Mouse (Mus musculus): ENCODE results near the gene Scarb1.
"Not testable (repeated sequence)": the region's sequence is repeated elsewhere in the genome, so short reads cannot be mapped to it uniquely, and the experiment has no call there.

Gene Scarb1

GRCm38 (mm10) chr5:125340547-125341262 is at the start of gene Scarb1:
Gene Scarb1, minus strand, starts transcription at chr5:125341094.
- in situ Hi-C loops (cut with MboI, MseI) = loop anchor here (5.0 kb wide), 1 partner anchor 708 kb away; no protein-coding TSS in a partner anchor

GRCm38 (mm10) chr5:125389579-125390441 is 48.9 kb upstream of the Scarb1 start, which contains the start of gene Ubc:
Gene Ubc, minus strand, starts transcription at chr5:125390202.
- in situ Hi-C loops (cut with MboI, MseI) = no loop called here

GRCm38 (mm10) chr5:125389131-125389578 is 48.3 kb upstream of the Scarb1 start, which contains the start of gene Gm10382:
Gene Gm10382, plus strand, starts transcription at chr5:125389322.
- in situ Hi-C loops (cut with MboI, MseI) = no loop called here

GRCm38 (mm10) chr5:125388358-125389092 is 47.6 kb upstream of the Scarb1 start:
- in situ Hi-C loops (cut with MboI, MseI) = no loop called here

- in situ Hi-C loops (cut with MboI, MseI) = not testable (repeated sequence)
These were observed 46.4 kb upstream of the Scarb1 start for GRCm38 (mm10) chr5:125387295-125387694.

GRCm38 (mm10) chr5:125385215-125385940 is 44.5 kb upstream of the Scarb1 start:
- in situ Hi-C loops (cut with MboI, MseI) = no loop called here

GRCm38 (mm10) chr5:125384512-125385214 is 43.8 kb upstream of the Scarb1 start:
- in situ Hi-C loops (cut with MboI, MseI) = no loop called here

- in situ Hi-C loops (cut with MboI, MseI) = no loop called here
These were observed 42.9 kb upstream of the Scarb1 start for GRCm38 (mm10) chr5:125383637-125384420.

- in situ Hi-C loops (cut with MboI, MseI) = no loop called here
These were observed 42.0 kb upstream of the Scarb1 start for GRCm38 (mm10) chr5:125382673-125383558.

- in situ Hi-C loops (cut with MboI, MseI) = no loop called here
These were observed 41.2 kb upstream of the Scarb1 start for GRCm38 (mm10) chr5:125381954-125382672.

- in situ Hi-C loops (cut with MboI, MseI) = no loop called here
These were observed 38.0 kb upstream of the Scarb1 start for GRCm38 (mm10) chr5:125378919-125379318.

- in situ Hi-C loops (cut with MboI, MseI) = no loop called here
These were observed 36.3 kb upstream of the Scarb1 start for GRCm38 (mm10) chr5:125377214-125377613.

GRCm38 (mm10) chr5:125375871-125376270 is 35.0 kb upstream of the Scarb1 start:
- in situ Hi-C loops (cut with MboI, MseI) = no loop called here

GRCm38 (mm10) chr5:125372027-125372426 is 31.1 kb upstream of the Scarb1 start:
- in situ Hi-C loops (cut with MboI, MseI) = no loop called here

- in situ Hi-C loops (cut with MboI, MseI) = no loop called here
These were observed 30.2 kb upstream of the Scarb1 start for GRCm38 (mm10) chr5:125370950-125371693.

GRCm38 (mm10) chr5:125368568-125368967 is 27.7 kb upstream of the Scarb1 start:
- in situ Hi-C loops (cut with MboI, MseI) = no loop called here

GRCm38 (mm10) chr5:125368156-125368555 is 27.3 kb upstream of the Scarb1 start:
- in situ Hi-C loops (cut with MboI, MseI) = no loop called here

Data from T-helper 1 cell (primary cell).